Mouse (Mus musculus) 3T3-L1 (cell line): Measurements from ENCODE around the gene Neu4.
"Not testable (repeated sequence)": the region's sequence is repeated elsewhere in the genome, so short reads cannot be mapped to it uniquely, and the experiment has no call there.

ENCODE experiments used
- DNase-seq: peaks from one replicate; pipeline ENCODE4 v3.0.0-alpha.2; 2015; ENCODE audit warnings: low read depth, low spot score

Neu4 gene

DNA sequence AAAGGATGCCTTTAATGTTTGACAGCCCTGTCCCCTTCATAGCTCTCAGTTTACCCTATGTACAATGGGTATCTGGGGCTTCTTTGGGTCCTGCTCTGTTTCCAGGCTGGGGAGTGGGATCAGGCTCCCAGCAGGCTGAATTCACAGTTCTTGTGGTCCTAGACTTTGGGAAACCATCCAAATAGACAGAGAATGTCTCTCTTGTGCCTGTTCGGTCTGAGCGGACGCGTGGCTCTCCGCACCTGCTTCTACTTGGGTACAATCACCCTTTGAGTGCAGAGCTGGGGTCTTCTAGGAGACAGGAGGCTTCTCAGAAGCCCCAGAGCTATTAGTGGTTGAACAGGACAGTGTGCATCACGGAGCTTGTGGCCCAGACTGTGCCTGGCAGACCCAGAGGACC is at the start of gene Neu4:
TSS of gene Neu4 (plus strand) at position 301 of the 400 bp plus-strand sequence.
- no peak for DNase-seq

DNA sequence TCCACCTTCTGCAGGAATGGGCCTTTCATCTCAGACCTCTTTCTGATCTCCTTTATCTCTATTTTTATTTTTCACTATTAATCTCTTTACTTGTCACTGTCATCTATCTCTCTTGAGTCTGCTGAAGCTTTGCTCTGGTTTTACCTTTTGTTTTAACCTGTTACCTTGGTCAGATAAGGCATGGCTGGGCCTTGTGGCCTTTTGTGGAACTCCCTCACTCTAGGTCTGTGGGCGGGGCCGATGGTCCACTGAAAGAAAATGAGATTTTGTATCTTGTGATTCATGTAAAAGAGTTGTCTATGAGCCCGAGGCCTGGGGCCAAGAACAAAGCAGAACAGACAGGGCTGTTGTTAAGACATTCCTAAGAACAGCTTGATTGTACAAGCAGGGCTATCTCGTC is 49.5 kb upstream of the Neu4 start:
- not testable (repeated sequence) for DNase-seq

DNA sequence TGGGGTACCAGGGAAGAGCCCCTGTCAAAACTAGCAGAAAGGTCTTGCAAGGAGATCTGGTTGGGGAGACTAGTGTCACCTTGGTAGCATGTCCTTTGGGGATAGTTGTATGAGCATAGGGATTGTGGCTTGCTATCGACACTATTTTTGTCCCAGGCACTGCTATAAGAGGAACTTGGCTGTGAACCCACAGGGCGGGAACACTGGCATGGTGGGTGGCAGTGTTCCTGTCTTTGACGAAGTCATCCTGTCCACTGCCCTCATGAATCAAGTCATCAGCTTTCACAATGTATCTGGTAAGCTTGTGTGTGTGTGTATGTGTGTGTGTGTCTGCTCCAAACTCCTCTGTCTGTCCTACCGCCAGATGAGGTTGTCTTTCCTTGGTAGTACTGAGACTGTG is 44.5 kb upstream of the Neu4 start:
- not testable (repeated sequence) for DNase-seq

DNA sequence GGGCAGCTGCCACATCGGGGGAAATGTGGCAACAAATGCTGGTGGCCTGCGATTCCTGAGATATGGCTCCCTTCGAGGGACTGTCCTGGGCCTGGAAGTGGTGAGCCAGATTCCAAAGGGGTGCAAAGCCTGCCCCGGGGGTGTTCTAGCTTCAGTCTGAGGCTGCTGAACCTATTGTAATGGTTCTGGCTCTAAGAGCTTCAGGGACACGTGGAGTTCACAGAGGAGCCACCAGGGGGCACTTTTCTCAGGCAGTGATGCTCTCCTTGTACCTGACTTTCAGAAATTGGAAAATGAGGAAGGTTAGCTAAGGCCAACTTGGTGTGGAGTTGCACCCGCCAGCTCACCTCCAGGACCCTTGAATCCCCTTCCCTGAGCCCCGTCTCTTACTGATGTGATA is 42.0 kb upstream of the Neu4 start:
- DNase-seq = not testable (repeated sequence)

DNA sequence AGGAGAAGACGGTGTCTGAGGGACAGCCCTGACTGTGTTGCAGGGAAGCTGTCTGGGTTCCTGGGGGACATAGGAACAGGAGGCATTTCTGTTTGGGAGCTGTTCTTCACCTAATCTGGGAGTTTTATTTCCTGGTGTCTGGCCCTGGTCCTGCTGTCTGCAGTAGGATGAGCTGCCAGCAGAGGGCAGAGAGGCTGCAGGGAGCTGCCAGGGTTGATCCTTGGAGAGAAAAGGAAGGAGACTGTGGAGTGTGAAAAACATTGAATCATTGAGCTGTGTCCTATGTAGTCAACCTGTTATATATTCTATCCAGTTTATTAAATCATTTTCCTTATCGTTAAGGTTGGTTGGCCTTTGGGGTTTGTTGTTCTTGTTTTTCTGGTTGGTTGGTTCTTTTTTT is 39.3 kb upstream of the Neu4 start:
- DNase-seq = not testable (repeated sequence)

DNA sequence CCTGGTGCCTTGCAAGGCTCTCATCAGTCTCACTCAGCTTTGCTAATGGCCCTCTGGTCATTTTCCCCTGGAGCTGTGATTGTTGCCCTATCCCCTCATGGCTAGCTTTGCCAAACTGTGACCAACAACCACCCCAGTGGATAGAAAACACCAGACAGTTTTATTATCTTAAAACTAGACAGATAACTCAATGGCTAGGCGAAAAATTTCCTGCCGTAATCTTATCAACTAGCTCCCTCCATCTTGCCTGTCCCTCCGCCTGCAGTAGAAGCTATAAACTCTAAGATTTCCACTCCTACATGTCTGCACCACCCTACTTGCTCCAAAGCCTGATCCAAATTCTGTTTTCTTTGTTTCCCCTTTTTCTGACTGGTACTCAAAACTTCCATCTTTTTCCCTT is 34.1 kb upstream of the Neu4 start:
- no peak for DNase-seq

DNA sequence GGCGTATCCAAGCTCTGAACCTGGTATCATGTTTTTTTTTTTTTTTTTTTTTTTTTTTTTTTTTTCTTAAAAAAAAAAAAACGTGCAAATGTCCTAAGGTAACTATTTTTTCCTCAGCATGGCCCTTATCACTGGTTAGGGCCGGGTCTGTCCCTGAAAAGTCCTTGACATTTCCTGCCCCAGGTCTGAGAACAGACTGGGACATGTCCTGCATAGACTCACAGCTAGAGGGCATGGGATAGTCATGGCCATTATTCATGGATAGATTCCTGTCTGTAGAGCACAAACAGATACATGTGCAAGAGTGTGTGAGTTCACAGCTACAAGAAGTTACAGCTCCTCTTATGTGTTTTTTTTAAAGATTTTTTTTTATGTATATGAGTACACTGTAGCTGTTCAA is 31.5 kb upstream of the Neu4 start:
- no peak for DNase-seq

DNA sequence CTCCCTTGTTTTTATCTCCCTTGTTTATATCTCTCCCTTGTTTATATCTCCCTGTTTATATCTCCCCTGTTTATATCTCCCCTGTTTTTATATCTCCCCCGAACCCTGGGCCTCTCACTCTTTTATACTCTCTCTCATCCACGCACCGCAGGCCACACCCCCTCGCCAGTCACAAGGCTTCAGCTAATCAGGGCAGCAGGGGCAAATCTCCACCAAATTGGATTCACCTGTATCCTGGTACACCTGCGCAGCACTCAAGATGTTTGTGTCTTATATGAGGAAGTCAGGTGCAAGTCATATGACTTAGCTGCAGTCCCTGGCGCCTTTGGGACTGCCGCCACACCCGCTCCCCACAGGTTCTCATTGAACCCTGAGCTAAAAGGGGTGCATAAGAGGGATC is 30.0 kb upstream of the Neu4 start, which contains the start of gene Gal3st2c:
TSS of gene Gal3st2c (plus strand) at position 301 of the 400 bp plus-strand sequence.
- DNase-seq = not testable (repeated sequence)

DNA sequence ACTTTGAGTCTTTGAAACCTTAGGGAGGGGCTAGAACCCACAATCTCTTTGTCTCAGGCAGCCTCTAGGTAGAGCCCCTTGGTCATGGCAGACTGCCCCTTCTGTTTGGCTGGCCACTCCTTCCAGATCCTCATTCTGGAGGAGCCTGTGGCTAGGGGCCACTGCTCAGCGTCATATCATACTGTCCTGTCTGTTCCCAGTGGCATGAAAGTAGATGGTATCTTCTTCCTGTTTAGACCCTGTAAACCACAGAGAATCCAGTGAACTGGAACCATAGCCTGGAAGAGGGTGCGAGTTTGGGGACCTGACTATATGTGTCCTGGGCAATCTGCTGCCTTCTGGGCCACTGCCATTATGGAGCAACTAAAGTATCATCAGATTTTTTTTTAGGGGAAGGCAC is 29.2 kb upstream of the Neu4 start:
- not testable (repeated sequence) for DNase-seq

DNA sequence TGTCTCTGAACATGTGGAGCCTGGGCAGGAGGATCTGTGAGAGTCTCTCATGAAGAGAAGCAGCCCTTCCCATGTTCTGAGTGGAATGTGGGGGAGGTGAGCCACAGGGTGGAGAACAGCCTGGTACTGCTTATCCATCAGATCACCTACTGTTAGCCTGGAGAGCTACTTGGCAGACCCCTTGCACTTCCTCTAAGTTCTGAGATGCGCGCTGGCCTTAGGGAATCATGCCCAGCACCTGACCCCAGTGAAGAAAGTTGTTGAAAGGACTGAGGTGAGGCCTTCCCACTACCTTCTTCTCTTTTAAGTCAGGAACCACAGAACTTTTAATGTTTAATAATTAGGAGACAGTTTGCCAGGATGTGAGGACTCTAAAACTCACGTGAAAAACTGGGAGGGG is 28.8 kb upstream of the Neu4 start:
- not testable (repeated sequence) for DNase-seq

DNA sequence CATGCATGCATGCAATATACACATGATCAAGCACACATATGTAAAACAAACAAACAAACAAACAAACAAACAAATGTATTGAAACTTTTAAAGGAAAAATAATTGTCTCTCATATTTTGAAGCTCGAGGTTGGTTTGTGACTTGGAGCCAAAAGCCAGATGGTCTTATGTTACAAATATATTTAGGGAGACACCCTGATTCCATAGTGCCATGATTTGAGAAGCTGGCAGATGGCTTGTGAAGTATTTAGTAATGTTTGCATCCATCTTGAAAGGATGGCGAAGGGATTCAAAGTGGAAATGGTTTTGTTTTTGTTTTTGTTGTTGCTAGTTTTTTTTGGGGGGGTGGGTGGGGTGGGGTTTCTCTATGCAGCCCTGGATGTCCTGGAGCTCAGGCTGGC is 19.2 kb upstream of the Neu4 start:
- DNase-seq = no peak

DNA sequence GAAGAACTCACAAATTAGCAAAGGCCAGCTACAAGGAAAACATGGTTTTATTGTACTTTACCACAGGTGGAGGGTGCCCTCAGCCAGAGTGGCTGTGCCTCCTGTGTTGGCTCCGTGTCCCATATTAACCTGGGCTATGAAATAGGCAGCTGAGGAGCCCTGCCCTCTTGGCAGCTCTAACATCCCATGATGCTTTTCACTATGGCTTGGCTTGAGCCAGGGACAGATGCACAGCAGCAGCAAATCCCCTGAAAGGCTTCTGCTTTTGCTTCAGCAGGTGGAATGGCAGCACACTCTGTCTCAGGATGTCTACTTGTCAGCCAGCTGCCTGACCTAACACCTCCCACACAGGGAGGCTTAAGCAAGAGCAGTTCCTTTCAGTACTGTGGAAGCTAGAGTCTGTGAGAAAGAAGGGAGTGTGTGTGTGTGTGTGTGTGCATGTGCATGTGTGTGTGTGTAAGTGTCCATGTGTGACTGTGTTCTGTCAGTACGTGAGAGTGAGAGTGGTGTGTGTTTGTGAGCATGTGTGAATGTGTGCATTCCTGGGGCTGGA is 14.2 kb upstream of the Neu4 start:
- DNase-seq = not testable (repeated sequence)

DNA sequence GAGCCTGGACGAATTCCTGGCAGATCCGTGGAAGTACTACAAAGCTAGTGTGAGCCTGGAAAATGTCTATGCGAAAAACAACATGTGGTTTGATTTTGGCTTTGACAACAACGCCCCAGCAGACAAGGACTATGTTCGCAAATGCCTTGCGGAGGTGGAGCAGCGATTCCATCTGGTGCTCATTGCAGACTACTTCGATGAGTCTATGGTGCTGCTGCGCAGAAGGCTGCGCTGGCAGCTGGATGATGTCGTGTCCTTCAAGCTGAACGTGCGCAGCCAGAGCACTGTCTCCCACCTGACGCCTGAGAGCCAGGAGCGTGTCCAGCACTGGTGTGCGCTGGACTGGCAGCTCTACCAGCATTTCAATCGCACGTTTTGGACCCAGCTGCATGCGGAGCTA is 11.4 kb upstream of the Neu4 start:
- not testable (repeated sequence) for DNase-seq

DNA sequence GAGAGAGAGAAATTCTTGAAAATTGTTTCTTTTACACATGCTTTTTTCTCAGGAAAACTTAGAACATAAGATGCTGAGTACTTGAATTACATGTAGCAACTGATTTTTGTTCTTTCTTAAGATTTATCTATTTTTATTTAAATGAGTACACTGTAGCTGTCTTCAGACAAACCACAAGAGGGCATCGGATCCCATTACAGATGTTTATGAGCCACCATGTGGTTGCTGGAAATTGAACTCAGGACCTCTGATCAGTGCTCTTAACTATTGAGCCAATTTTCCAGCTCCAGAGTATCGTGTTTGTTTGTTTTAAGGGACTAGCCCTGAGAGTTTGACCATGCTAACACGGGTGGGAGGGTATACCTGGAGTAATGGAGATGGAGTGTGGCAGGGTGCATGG is 8.6 kb upstream of the Neu4 start:
- peak; percentile 43 for DNase-seq

DNA sequence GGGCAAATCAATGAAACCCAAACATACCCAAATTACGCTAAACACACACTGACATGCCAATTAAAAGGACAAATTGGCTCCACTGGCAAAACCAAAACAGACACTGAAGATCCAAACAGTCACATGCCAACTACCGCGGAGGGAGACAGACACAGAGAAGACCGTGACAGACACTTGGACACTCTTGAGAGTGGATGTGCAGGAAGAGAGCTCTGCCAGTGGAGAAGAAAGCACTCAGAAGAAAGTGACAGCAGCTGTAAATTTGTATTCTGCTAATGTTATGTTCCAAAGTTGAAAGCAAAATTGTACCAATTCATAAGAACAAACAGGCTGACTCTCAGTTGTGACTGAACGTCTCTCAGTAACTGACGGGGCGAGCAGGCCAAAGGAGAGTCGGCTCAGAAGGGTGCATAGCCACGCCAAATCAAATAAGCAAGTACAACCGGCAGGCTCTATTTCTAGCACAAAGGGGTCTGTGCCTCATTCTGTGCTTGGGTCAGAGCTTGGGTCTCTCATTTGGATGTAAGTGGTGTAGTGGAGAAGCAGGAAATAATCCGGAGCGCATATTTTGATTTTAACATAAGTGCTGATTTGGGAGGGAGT is 7.4 kb downstream of the Neu4 start:
- no peak for DNase-seq

DNA sequence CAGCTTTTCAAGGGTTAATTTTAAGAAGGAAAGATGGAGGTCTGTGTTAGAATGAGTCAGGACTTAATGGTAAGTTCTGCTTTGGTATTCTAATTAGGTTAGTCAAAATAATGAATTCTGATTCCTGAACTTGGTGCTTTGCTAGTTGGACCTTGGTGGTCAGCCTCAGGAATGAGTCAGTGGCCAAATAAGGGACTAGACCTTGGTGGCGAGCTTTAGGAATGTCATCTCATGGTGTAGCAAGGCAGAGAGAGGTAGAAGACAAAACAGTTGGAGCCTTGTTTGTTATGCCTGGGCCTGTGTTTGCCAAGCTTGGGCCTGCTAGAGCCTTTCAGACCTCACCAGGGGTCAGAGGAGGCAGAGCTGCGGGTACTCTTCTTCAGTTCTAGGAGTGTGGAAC is 8.5 kb downstream of the Neu4 start:
- DNase-seq = no peak

DNA sequence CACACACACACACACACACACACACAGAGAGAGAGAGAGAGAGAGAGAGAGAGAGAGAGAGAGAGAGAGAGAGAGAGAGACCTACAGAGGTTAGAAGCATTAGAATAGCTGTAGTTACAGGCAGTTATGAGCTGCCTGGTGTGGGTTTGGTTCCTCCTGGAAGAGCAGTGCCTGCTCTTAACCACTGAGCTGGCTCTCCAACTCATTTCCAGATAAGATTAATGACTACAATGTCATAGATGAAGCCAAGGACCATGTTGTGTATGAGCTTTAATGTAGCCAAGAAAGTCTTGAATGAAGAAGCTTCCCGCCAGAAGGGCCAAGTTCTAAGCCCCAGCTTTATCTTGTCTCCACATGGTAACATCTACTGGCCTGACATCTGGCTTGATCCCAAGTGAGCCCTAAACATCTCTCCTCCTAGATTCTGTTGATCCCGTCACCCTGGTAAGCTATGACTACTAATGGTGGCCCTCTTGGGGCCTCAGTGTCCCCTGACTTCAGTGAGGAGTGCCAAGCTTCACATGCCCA is 12.9 kb downstream of the Neu4 start:
- no peak for DNase-seq

DNA sequence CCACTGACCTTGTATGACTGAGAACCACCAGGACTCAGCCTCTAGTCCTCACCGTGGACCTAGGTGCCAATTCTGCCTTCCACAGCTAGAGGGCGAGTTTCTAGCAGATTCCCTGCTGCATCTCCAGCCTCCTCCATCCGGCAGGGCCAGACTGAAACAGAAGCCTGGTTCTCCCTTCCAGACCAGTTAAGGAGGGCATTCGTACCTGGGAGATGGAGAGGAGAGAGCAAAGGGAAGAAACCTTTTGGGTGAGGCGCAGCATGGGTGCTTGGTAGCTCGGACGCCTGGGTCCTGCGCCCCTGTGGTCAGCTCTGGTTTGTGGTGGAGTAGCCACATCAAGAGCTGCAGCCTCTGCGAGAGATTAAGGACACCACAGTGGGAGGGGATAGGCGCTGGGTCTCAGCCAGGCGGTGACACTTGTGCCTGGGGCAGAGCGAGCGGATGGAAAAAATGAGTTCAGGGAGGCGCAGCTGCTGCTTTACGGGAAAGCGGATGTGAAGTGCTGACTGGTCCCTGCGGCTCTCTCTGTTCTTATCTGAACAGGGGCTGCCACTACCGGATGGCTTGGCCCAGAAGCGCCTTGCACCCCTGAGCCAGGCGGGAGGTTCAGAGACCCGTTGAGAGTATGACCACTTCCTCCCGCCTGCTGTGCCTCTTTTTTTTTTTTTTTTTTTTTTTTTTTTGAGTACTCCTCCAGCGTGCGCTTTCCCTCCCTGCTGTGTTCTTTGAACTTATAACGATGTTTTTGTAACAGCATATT is 14.9 kb downstream of the Neu4 start:
- DNase-seq = peak; percentile 80

DNA sequence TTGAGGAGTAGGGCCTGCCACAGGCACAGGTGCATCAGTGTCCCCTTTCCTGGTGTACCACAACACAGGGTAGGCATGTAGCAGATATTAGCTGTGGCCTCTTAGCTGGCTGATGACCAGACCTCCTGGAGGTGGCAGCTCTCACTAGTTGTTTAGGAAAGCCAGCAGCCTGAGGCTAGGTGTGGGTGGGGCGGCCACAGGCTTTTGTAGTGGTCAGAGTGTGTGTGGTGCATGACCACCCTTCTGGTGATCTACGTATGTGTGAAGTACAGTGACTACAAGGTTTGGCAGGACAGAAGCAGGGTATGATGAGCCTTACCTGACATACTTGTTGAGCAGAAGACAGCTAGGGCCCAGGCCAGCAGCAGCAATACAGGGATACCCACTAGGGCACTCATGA is 20.1 kb downstream of the Neu4 start:
- DNase-seq = no peak

DNA sequence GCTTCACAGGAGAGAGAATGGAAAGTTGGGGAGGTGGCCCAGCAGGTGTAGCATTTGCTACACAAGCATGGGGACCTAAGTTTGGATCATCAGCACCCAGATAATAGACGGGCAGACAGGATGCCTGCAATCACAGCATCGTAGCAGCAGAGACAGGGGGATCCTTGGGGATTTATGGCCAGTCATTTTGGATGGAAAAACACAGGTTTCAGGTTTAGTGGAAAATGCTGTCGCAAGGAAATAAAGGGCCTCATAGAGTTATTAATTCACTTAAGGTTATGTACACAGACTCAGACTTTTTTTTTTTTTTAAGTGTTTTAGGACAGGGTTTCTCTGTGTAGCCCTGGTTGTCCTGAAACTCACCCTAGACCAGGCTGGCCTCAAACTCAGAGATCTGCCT is 25.3 kb downstream of the Neu4 start:
- no peak for DNase-seq

DNA sequence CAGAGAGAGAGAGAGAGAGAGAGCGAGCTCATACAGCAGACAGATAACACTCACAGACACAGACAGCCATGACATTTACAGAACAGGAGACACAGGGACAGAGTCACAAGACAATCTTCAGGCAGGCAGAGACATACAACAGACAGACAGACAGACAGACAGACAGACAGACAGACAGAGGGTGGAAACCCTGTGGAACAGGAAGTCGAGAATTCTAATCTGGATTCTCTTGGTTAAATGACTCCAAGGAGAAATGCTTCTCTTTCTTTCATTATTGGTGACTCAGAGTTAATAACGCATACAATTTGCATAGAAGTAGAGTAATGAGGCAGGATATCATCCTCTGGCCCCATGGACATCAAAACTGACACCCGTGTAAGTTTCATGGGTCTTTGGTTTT is 26.3 kb downstream of the Neu4 start:
- no peak for DNase-seq

DNA sequence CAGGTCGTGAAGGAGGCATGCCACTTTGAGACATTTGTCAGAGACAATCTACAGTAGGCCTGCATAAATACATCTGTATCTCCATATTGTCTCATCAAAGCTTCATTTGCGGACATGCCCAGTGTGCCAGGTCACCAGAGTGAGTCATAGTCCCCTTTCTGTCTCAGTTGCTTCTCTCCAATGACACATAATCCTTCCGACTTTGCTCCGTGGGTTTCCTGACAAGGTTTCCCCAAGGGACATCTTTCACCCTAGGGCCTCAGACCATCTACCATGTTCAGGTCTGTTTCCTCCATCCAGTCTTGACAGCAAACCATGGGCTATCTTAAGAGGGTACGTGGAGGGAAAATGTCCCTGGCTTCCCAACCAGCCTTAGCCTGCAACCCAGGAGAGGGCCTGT is 30.9 kb downstream of the Neu4 start:
- no peak for DNase-seq

DNA sequence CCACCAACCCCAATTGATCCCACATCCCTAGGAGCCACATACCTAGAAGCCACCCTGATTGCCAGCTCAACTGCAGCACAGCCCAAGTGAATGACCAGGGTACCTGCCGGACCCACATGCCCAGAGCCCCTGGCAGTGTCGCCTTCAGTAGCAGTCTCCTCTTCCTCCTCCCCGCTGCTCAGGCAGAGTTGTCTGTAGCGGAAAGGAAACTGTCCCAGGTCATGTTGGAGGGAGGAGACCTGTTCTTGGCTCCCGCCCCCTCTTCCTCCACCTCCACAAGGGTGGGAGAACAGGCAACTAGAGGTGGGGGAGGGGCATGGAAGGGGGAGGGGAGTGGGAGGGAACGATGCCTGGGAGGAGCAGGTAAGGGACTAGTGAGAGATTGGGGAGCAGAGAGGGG is 32.1 kb downstream of the Neu4 start, which contains the start of gene Pdcd1:
TSS of gene Pdcd1 (minus strand) at position 181 of the 400 bp plus-strand sequence.
- DNase-seq = no peak
